Mouse (Mus musculus): ENCODE results near the gene Gp1ba. TPM values are rescaled to one million over a fixed set of nuclear protein-coding genes. Genes with fewer than 3 reads are reported as not detected.

The Gp1ba gene
- polyA plus RNA-seq, 1 experiment from 2014 or later = 0.38 TPM

- no peak for ATAC-seq (ENCODE audit: low FRiP score, low read depth)
Measured at GRCm38 (mm10) chr11:70667271-70668150, 28.6 kb downstream of the Gp1ba start.

DNA sequence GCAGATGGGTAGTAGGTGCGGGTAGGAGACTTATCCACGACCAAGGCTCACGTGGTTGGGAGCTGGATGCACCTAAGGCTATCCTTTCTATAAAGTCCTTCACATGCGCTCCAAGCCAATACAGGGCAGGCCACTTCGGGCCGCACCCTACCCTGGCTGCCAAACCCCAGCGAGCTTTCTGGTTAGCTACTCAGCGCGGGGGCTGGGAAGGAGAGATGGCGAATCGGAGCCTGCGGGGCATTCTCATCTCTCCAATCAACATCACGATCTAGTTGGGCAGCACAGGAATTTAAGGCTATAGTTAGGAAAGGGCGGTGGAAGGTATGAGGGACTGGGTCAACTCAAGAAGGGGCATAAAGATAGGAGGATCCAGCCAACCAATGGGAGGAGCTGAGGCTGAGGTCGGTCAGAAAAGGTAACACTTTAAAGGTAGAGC, 29.4 kb downstream of the Gp1ba start:
- no peak for ATAC-seq (ENCODE audit: low FRiP score, low read depth)
- no peaks in the 10 kb centered on the region for H3K9me3 ChIP-seq
- H3K27me3 ChIP-seq = no peaks in the 10 kb centered on the region
- WGBS = under 1% methylated on average over 15 of the region's 15 CpGs
- H3K4me2 ChIP-seq = peak overlapping the region; percentile 83
- H3K4me1 ChIP-seq (replicated peaks) = peaks cover 32% of the 10 kb centered on the region
- H3K4me3 ChIP-seq = peak overlapping the region; percentile 57
- H3K36me3 ChIP-seq = peaks cover 17% of the 10 kb centered on the region
- H3K9ac ChIP-seq = peak overlapping the region; percentile 49
- H3K27ac ChIP-seq (replicated peaks) = peak overlapping the region; percentile 99

More at GRCm38 (mm10) chr11:70667271-70668150, 28.6 kb downstream of the Gp1ba start:
- Histone ChIP-seq H3K27me3 (no peaks in the 10 kb centered on the region), H3K9me3 (no peaks in the 10 kb centered on the region), H3K4me2 (peak overlapping the region; percentile 83), H3K9ac (peak overlapping the region; percentile 49), H3K4me1 (replicated peaks) (peaks cover 32% of the 10 kb centered on the region), H3K27ac (replicated peaks) (peak overlapping the region; percentile 99), H3K36me3 (peaks cover 25% of the 10 kb centered on the region), H3K4me3 (peak overlapping the region; percentile 57)
- whole genome bisulfite sequencing = 79% methylated on average over 14 of the region's 14 CpGs

GRCm38 (mm10) chr11:70668771-70669505, 30.0 kb downstream of the Gp1ba start, which contains the start of gene Spag7:
Gene Spag7 (minus strand): TSS chr11:70669416.
- no peaks in the 10 kb centered on the region for H3K9me3 ChIP-seq
- peak within 1 kb of the TSS; percentile 83 for H3K4me2 ChIP-seq
- peak within 1 kb of the TSS; percentile 57 for H3K4me3 ChIP-seq
- peak; percentile 98 for ATAC-seq (ENCODE audit: low FRiP score, low read depth)
- H3K36me3 ChIP-seq = peaks cover 17% of the 10 kb centered on the region
- H3K27ac ChIP-seq (replicated peaks) = peak within 1 kb of the TSS; percentile 99
- H3K4me1 ChIP-seq (replicated peaks) = peaks cover 32% of the 10 kb centered on the region
- peak within 1 kb of the TSS; percentile 64 for H3K9ac ChIP-seq
- WGBS = 0% methylated on average over 44 of the region's 44 CpGs
- no peaks in the 10 kb centered on the region for H3K27me3 ChIP-seq

- H3K27me3 ChIP-seq = no peaks in the 10 kb centered on the region
- H3K27ac ChIP-seq (replicated peaks) = peak overlapping the region; percentile 99
- H3K9me3 ChIP-seq = no peaks in the 10 kb centered on the region
- peak overlapping the region; percentile 83 for H3K4me2 ChIP-seq
- peak overlapping the region; percentile 64 for H3K9ac ChIP-seq
- WGBS = under 1% methylated on average over 31 of the region's 31 CpGs
- peak; percentile 53 for ATAC-seq (ENCODE audit: low FRiP score, low read depth)
- H3K36me3 ChIP-seq = peaks cover 15% of the 10 kb centered on the region
- peaks cover 32% of the 10 kb centered on the region for H3K4me1 ChIP-seq (replicated peaks)
- H3K4me3 ChIP-seq = peak overlapping the region; percentile 57
Measured at GRCm38 (mm10) chr11:70669582-70670345, 30.8 kb downstream of the Gp1ba start.

DNA sequence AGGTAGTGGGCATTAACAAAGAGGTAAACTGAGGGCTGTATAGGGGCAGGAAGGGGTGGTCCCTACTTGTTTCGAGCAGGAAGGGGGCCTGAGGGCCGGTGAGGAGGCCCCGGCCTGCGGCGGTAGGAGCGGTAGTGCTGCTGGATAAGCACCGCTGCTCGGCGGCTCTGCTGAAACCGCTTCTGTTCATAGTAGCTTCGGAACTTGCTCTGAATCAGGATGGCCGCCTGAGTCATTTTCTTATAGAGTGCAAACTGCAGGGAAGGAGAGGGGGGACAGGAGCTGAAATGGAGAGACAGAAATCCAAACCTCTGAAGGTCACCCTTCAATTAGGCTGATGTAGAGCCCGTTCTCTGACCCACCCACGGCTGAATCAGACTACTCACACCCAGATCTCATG, 31.6 kb downstream of the Gp1ba start:
- WGBS = 38% methylated on average over 14 of the region's 14 CpGs
- Histone ChIP-seq H3K36me3 (peaks cover 17% of the 10 kb centered on the region), H3K27ac (replicated peaks) (peak overlapping the region; percentile 99), H3K9me3 (no peaks in the 10 kb centered on the region), H3K27me3 (no peaks in the 10 kb centered on the region), H3K4me2 (peak overlapping the region; percentile 83), H3K9ac (peak overlapping the region; percentile 64), H3K4me1 (replicated peaks) (peaks cover 32% of the 10 kb centered on the region), H3K4me3 (peak overlapping the region; percentile 57)
- ATAC-seq (ENCODE audit: low FRiP score, low read depth) = no peak

DNA sequence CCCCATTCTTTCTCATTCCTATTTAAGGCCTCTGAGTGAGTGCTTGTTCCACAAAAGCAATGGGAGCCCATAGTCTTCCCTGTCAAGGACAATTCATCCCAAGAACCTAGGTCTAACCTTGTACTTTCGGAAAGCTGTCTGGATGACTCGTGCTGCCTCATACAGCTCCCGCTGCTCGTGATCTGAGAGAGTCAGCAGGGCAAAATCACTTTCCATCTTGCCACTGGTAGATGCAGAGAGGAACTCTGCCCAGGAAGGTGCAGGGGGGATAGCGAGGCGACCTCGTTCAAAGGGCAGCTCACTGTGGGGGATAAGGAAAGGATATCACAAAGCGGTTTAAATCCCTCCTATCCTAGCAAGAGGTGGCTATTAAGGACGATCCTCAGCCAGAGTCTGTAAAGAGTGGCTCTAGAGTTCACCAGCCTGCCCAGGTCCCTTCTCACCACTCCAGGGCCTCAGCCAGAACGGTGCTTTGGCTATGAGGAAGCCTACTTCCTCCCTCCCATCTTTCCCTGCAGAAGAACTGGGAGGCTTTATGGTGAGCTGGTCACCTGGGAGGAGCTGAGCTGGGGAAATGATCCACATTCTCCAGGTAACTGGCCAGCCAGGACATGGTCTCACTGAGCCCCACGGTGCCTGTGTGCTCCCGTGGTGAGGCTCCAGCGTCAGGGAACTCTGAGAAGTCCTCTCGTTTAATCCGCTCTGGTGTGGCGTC, 32.6 kb downstream of the Gp1ba start:
- Histone ChIP-seq H3K4me1 (replicated peaks) (peaks cover 32% of the 10 kb centered on the region), H3K36me3 (peaks cover 25% of the 10 kb centered on the region), H3K9ac (no peak overlapping the region), H3K27ac (replicated peaks) (0 out of 2 replicates have a peak overlapping the region, but pooled peaks have one; percentile 99), H3K4me2 (peak overlapping the region; percentile 83; the same call in 1 of the 2 replicates), H3K27me3 (no peaks in the 10 kb centered on the region), H3K4me3 (no peak overlapping the region), H3K9me3 (no peaks in the 10 kb centered on the region)
- no peak for ATAC-seq (ENCODE audit: low FRiP score, low read depth)
- 83% methylated on average over 16 of the region's 16 CpGs for WGBS

DNA sequence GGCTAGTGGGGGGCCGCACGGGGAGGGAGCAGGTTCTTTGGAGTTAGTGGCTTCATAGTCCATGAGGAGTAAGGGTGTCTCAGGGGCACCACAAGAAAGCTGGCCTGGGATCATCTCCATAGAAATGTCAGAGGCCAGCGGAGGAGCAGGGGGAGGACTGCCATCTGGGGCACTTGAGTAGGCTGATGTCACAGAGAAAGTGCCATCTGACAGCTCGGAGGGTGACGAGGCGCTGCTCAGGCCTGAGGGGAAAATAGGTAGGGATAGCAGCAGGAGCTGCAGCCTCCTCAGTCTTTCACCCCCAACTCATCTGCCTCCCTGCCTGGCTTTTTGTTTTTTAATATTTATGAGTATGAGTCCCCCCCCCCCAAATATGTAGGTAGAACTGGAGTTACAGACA, 35.1 kb downstream of the Gp1ba start:
- H3K4me1 ChIP-seq (replicated peaks) = peaks cover 19% of the 10 kb centered on the region
- no peak overlapping the region for H3K27ac ChIP-seq (replicated peaks)
- H3K9me3 ChIP-seq = no peaks in the 10 kb centered on the region
- WGBS = 60% methylated on average over 6 of the region's 6 CpGs
- no peaks in the 10 kb centered on the region for H3K27me3 ChIP-seq
- no peak overlapping the region for H3K4me2 ChIP-seq
- H3K4me3 ChIP-seq = no peak overlapping the region
- H3K9ac ChIP-seq = no peak overlapping the region
- ATAC-seq (ENCODE audit: low FRiP score, low read depth) = no peak
- H3K36me3 ChIP-seq = peaks cover 40% of the 10 kb centered on the region

- H3K4me3 ChIP-seq = no peak overlapping the region
- 67% methylated on average over 11 of the region's 11 CpGs for whole genome bisulfite sequencing
- peaks cover 45% of the 10 kb centered on the region for H3K36me3 ChIP-seq
- H3K27ac ChIP-seq (replicated peaks) = no peak overlapping the region
- H3K4me2 ChIP-seq = no peak overlapping the region
- no peak overlapping the region for H3K9ac ChIP-seq
- H3K4me1 ChIP-seq (replicated peaks) = peaks cover 19% of the 10 kb centered on the region
- no peaks in the 10 kb centered on the region for H3K27me3 ChIP-seq
- no peaks in the 10 kb centered on the region for H3K9me3 ChIP-seq
- no peak for ATAC-seq (ENCODE audit: low FRiP score, low read depth)
Measured at GRCm38 (mm10) chr11:70674501-70674900, 35.6 kb downstream of the Gp1ba start.

DNA sequence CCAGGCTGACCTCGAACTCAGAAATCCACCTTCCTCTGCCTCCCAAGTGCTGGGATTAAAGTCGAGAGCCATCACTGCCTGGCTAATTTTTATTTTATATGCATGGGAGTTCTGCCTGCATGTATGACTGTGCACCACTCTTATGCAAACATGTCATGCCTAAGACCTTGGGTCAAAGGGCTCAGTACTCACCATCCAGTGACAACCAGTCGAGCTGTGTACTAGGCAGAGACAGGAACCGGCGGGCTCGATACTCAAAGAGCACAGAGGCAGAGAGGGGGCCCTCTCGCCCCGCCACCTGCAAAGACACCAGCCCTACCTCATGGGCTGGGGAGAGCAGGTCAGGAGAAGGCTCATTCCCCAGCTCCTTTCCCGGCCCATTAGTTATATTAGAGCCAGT, 39.2 kb downstream of the Gp1ba start:
- peaks cover 7% of the 10 kb centered on the region; the same call in 1 of the 2 replicates for H3K4me1 ChIP-seq (replicated peaks)
- ATAC-seq (ENCODE audit: low FRiP score, low read depth) = no peak
- WGBS = 83% methylated on average over 9 of the region's 9 CpGs
- no peaks in the 10 kb centered on the region for H3K9me3 ChIP-seq
- H3K9ac ChIP-seq = no peak overlapping the region
- H3K4me2 ChIP-seq = no peak overlapping the region
- H3K27me3 ChIP-seq = no peaks in the 10 kb centered on the region
- peaks cover 56% of the 10 kb centered on the region for H3K36me3 ChIP-seq
- no peak overlapping the region for H3K27ac ChIP-seq (replicated peaks)
- H3K4me3 ChIP-seq = no peak overlapping the region

DNA sequence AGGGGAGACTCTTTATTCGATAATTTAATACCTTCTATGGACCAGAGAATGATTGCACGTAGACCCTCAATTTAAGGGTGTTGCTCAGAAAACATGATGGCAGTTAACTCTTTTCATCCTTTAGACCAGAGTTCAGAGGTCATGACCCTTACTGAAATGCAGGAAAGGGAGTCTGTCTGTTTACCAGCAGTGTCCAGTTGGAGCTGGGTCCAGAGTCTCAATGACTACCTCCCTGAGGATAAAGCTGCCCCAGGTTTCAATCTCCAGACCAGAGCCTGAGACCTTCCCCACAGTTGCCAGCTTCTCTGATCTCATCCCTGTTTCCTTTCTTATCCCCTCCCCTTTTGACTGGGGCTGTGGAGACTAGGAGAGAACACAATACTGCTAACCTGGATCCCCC, 39.7 kb downstream of the Gp1ba start:
- H3K36me3 ChIP-seq = peaks cover 60% of the 10 kb centered on the region
- H3K4me3 ChIP-seq = no peak overlapping the region
- peaks cover 7% of the 10 kb centered on the region; the same call in 1 of the 2 replicates for H3K4me1 ChIP-seq (replicated peaks)
- no peaks in the 10 kb centered on the region for H3K9me3 ChIP-seq
- ATAC-seq (ENCODE audit: low FRiP score, low read depth) = no peak
- no peak overlapping the region for H3K4me2 ChIP-seq
- H3K27ac ChIP-seq (replicated peaks) = no peak overlapping the region
- 66% methylated on average over 2 of the region's 2 CpGs for WGBS
- no peak overlapping the region for H3K9ac ChIP-seq
- H3K27me3 ChIP-seq = no peaks in the 10 kb centered on the region

- no peak for ATAC-seq (ENCODE audit: low FRiP score, low read depth)
- WGBS = 95% methylated on average over 8 of the region's 8 CpGs
- H3K9me3 ChIP-seq = no peaks in the 10 kb centered on the region
- H3K27ac ChIP-seq (replicated peaks) = no peak overlapping the region
- H3K27me3 ChIP-seq = no peaks in the 10 kb centered on the region
- H3K4me2 ChIP-seq = no peak overlapping the region
- no peak overlapping the region for H3K4me3 ChIP-seq
- peaks cover 64% of the 10 kb centered on the region for H3K36me3 ChIP-seq
- H3K9ac ChIP-seq = no peak overlapping the region
- peaks cover 7% of the 10 kb centered on the region; the same call in 1 of the 2 replicates for H3K4me1 ChIP-seq (replicated peaks)
Measured at GRCm38 (mm10) chr11:70679361-70679760, 40.4 kb downstream of the Gp1ba start.
